Mouse (Mus musculus) adrenal gland, adult 10 weeks (tissue): ENCODE measurements around the gene Ttbk1. TPM values are rescaled to one million over a fixed set of nuclear protein-coding genes. Genes with fewer than 3 reads are reported as not detected.

ENCODE experiments used
- polyA plus RNA-seq: library from polyadenylated mRNA; stranded (reverse); fragments of 350-450 nt; fragmentation: Illumina TruSeq; extraction: RNeasy Lipid Tissue Mini Kit (QIAGEN cat#74804); gene quantifications from one replicate; pipeline ENCODE4 v1.2.3, GENCODE M21; 2014; ENCODE audit warnings: low read depth, low replicate concordance

Ttbk1 gene
- polyA plus RNA-seq = not detected

GRCm38 (mm10) chr17:46487431-46487830 is at the start of gene Ttbk1:
Gene Ttbk1 (minus strand): TSS chr17:46487675.

GRCm38 (mm10) chr17:46496623-46497434 is 9.4 kb upstream of the Ttbk1 start, which contains the start of gene Dnph1:
Gene Dnph1 (plus strand): TSS chr17:46496711.

GRCm38 (mm10) chr17:46438298-46438873 is 49.1 kb downstream of the Ttbk1 start, which contains the start of gene Slc22a7:
Gene Slc22a7 (minus strand): TSS chr17:46438457.

GRCm38 (mm10) chr17:46428761-46429414 is 58.6 kb downstream of the Ttbk1 start, which contains the start of gene Crip3:
Gene Crip3 (plus strand): TSS chr17:46428926.

Other genes starting within 250 kb of the Ttbk1 start
- 7.2 TPM for gene Polr1c, start 239.6 kb downstream of the Ttbk1 start, polyA plus RNA-seq
- gene Yipf3, start 239.6 kb downstream of the Ttbk1 start, polyA plus RNA-seq = 3.4 TPM
- not detected for gene Lrrc73, start 234.1 kb downstream of the Ttbk1 start, polyA plus RNA-seq
- 1.1 TPM for gene Tjap1, start 204.6 kb downstream of the Ttbk1 start, polyA plus RNA-seq
- gene Dlk2, start 190.3 kb downstream of the Ttbk1 start, polyA plus RNA-seq = not detected
- 0.29 TPM for gene Abcc10, start 159.3 kb downstream of the Ttbk1 start, polyA plus RNA-seq
- gene Zfp318, start 103.9 kb downstream of the Ttbk1 start, polyA plus RNA-seq = 39.9 TPM
- gene Crip3, start 58.7 kb downstream of the Ttbk1 start, polyA plus RNA-seq = not detected
- not detected for gene Slc22a7, start 49.2 kb downstream of the Ttbk1 start, polyA plus RNA-seq
- gene Dnph1, start 9.0 kb upstream of the Ttbk1 start, polyA plus RNA-seq = 1.6 TPM
- 1.3 TPM for gene Cul9, start 58.7 kb upstream of the Ttbk1 start, polyA plus RNA-seq
- not detected for gene Srf, start 68.5 kb upstream of the Ttbk1 start, polyA plus RNA-seq
- 0.41 TPM for gene Ptk7, start 141.8 kb upstream of the Ttbk1 start, polyA plus RNA-seq
- gene Klc4, start 158.3 kb upstream of the Ttbk1 start, polyA plus RNA-seq = not detected
- gene Mrpl2, start 158.6 kb upstream of the Ttbk1 start, polyA plus RNA-seq = 3.4 TPM
- gene Cul7, start 162.7 kb upstream of the Ttbk1 start, polyA plus RNA-seq = 0.41 TPM
- 4.2 TPM for gene Rrp36, start 186.7 kb upstream of the Ttbk1 start, polyA plus RNA-seq
- gene Mea1, start 191.1 kb upstream of the Ttbk1 start, polyA plus RNA-seq = 5.2 TPM
- gene Klhdc3, start 193.2 kb upstream of the Ttbk1 start, polyA plus RNA-seq = 3.8 TPM
- 11.0 TPM for gene Ppp2r5d, start 217.4 kb upstream of the Ttbk1 start, polyA plus RNA-seq
- 0.82 TPM for gene Pex6, start 223.8 kb upstream of the Ttbk1 start, polyA plus RNA-seq
- gene Gnmt, start 241.5 kb upstream of the Ttbk1 start, polyA plus RNA-seq = not detected